9 mouse cellular contexts compared by ENCODE assay signal in the genomic region with DNA sequence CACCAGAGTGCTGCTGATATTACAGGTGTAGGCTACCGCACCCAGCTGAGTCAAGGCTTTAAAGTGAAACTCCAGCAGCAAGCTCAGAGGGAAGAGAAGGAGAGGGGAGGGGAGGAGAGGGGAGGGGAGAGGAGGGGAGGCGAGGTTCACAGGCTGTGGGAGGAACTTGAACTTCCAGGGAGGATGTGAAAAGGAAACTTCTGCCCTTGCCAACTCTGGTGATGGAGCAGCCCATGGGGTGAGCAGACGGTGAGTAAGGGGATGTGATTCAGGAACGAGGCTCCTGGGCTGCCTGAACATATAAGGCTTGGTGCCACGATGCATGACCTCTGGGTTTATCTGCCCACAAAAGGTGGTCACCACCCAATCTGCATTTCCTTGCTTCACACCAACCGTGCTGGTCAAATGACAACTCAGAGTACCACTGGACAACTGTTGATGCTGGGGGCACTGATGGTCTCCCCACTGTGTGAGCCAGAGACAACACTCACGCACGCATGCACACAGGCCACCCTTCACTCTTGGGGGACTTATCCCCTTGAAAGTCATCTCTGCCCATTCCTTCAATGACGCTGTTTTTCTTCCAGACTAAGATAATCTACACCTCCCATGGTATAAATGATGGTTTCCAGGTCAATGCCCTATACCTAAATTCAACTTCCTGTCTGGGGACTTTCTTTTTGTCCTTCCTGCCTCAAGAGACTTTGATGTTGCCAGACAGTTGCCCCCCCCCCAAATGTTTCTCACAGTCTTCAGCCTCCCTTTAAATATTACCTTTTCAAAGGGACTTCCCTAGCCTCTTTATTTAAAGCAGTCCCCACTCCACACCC.
DNase-seq lines count a peak whose midpoint lies in the region; ATAC-seq and TF ChIP-seq lines count a peak whose summit lies in the region.
"Had no signal": no experiment of that assay in that cellular context is flagged by ENCODE, and none has a peak within 500 bp of the region (broad histone marks: within the 10 kb centered on the region; RNA-seq: fewer than 3 reads in every experiment).

No protein-coding gene starts in this region.

- no peaks in the 10 kb centered on the region for H3K9me3 ChIP-seq in embryonic facial prominence, embryonic 12.5 days
- H3K9me3 ChIP-seq in hindbrain, embryonic 14.5 days (ENCODE audit: control insufficient read depth, low read length): no peaks in the 10 kb centered on the region
- H3K9me3 ChIP-seq: limb, embryonic 12.5 days had no signal

- H3K4me1 ChIP-seq in heart, adult 2 months (ENCODE audit: control insufficient read depth, insufficient read depth, low read length): peaks cover 34% of the 10 kb centered on the region
- peaks cover 41% of the 10 kb centered on the region for H3K4me1 ChIP-seq in embryonic facial prominence, embryonic 12.5 days
- H3K4me1 ChIP-seq in hindbrain, embryonic 14.5 days (replicated peaks; ENCODE audit: control insufficient read depth, insufficient read depth, low read length): peaks cover 10% of the 10 kb centered on the region

- no peaks in the 10 kb centered on the region for H3K27me3 ChIP-seq in heart, adult 2 months (ENCODE audit: control insufficient read depth, insufficient read depth, low read length)
- H3K27me3 ChIP-seq in embryonic facial prominence, embryonic 12.5 days: no peaks in the 10 kb centered on the region
- H3K27me3 ChIP-seq in hindbrain, embryonic 14.5 days (ENCODE audit: control insufficient read depth, insufficient read depth, low read length): no peaks in the 10 kb centered on the region
- H3K27me3 ChIP-seq: limb, embryonic 12.5 days had no signal

- no peak overlapping the region; the same call in 1 of the 2 replicates for H3K4me3 ChIP-seq in heart, adult 2 months
- H3K4me3 ChIP-seq in embryonic facial prominence, embryonic 12.5 days: no peak overlapping the region
- H3K4me3 ChIP-seq in hindbrain, embryonic 14.5 days (replicated peaks; ENCODE audit: low read length): no peak overlapping the region
- H3K4me3 ChIP-seq: limb, embryonic 12.5 days had no signal

- peak in 1 of 2 experiments; percentile 32 for DNase-seq in heart, adult 2 months
- no peak for DNase-seq in heart, postnatal 10 days
- DNase-seq in A20 (ENCODE audit: low read depth, low spot score): peak; percentile 82
- peak; percentile 33 for DNase-seq in kidney, postnatal 14 days
- DNase-seq in urinary bladder, postnatal 10 days (ENCODE audit: low spot score): no peak
- DNase-seq in retina, embryonic 14.5 days (ENCODE audit: low spot score): no peak
- DNase-seq in hindbrain, embryonic 14.5 days (ENCODE audit: low spot score): no peak

- 34% methylated on average over 9 of the region's 9 CpGs for WGBS in heart, adult 2 months
- 71% methylated on average over 9 of the region's 9 CpGs for WGBS in embryonic facial prominence, embryonic 12.5 days
- WGBS in hindbrain, embryonic 14.5 days: 79% methylated on average over 9 of the region's 9 CpGs

- TF ChIP-seq EP300 in heart, adult 2 months (IDR thresholded peaks at IDR 0.05; ENCODE audit: insufficient read depth, low read depth, low read length): peak; percentile 7; the same call in 1 of the 2 replicates

- intact Hi-C loops in heart, adult 2 months (cut with DNase I): no loop called here
- intact Hi-C loops in heart, postnatal 10 days (cut with DNase I): no loop called here

- no peak for TF ChIP-seq CTCF in heart, adult 2 months (IDR thresholded peaks at IDR 0.05)

- ATAC-seq in embryonic facial prominence, embryonic 12.5 days (ENCODE audit: insufficient number of reproducible peaks, insufficient read depth, low FRiP score, low TSS enrichment): no peak
- no peak for ATAC-seq in hindbrain, embryonic 14.5 days (ENCODE audit: low FRiP score)

- H3K9ac ChIP-seq in heart, adult 2 months (ENCODE audit: low read depth, low read length): peak overlapping the region; percentile 14; the same call in 1 of the 2 replicates
- H3K9ac ChIP-seq in embryonic facial prominence, embryonic 12.5 days: no peak overlapping the region
- no peak overlapping the region for H3K9ac ChIP-seq in hindbrain, embryonic 14.5 days

- no peak for TF ChIP-seq POLR2A in heart, adult 2 months (IDR thresholded peaks at IDR 0.05; ENCODE audit: insufficient read depth, low read depth, low read length)

- H3K36me3 ChIP-seq in heart, adult 2 months (ENCODE audit: control insufficient read depth, insufficient read depth, low read length): peaks cover 7% of the 10 kb centered on the region
- H3K36me3 ChIP-seq in embryonic facial prominence, embryonic 12.5 days: no peaks in the 10 kb centered on the region
- no peaks in the 10 kb centered on the region for H3K36me3 ChIP-seq in hindbrain, embryonic 14.5 days (replicated peaks; ENCODE audit: control insufficient read depth, insufficient read depth)
- H3K36me3 ChIP-seq: limb, embryonic 12.5 days had no signal

- H3K27ac ChIP-seq in heart, adult 2 months: peak overlapping the region; percentile 80
- H3K27ac ChIP-seq in embryonic facial prominence, embryonic 12.5 days: peak overlapping the region; percentile 60; the same call in 1 of the 2 replicates
- no peak overlapping the region for H3K27ac ChIP-seq in hindbrain, embryonic 14.5 days

- peaks cover 4% of the 10 kb centered on the region for H3K79me2 ChIP-seq in heart, adult 2 months (replicated peaks; ENCODE audit: control insufficient read depth, insufficient read depth, low read length)

- 0 out of 2 replicates have a peak overlapping the region, but pooled peaks have one; percentile 3 for H3K4me2 ChIP-seq in embryonic facial prominence, embryonic 12.5 days (replicated peaks)
- H3K4me2 ChIP-seq in hindbrain, embryonic 14.5 days (replicated peaks): no peak overlapping the region
- H3K4me2 ChIP-seq: limb, embryonic 12.5 days had no signal

Comparison
In these comparisons a context has a peak if more than half of its experiments do, and no peak if none do; other contexts are left out.
1. DNase-seq: peak in A20 (single experiment) and kidney, postnatal 14 days (single experiment); none in heart, postnatal 10 days (0 of 2), urinary bladder, postnatal 10 days (single experiment), retina, embryonic 14.5 days (single experiment) and hindbrain, embryonic 14.5 days (single experiment).